Mouse (Mus musculus): ENCODE measurements around the gene Tctn1.

Tctn1 gene

DNA sequence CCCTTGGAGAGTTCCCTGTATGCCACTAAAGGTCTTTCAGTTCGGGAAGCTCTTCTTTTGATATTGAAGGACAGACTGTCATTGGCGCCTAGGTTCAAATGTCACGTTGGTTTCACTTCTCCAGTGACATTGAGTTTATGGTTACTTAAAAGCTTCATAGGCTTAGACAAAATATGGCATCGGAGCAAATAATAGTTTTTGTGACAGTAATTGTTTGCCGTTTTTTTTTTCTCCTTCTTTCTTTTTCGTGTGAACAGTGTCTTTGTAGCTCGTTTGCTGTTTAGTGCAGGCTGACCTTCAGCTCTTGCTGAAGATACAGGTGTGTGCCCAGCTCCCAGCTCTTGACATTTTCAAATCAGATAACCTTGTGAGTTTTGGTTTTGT, 21.5 kb upstream of the Tctn1 start:
- DNase-seq (ENCODE audit: low spot score in 2 of 2) = no peak

DNA sequence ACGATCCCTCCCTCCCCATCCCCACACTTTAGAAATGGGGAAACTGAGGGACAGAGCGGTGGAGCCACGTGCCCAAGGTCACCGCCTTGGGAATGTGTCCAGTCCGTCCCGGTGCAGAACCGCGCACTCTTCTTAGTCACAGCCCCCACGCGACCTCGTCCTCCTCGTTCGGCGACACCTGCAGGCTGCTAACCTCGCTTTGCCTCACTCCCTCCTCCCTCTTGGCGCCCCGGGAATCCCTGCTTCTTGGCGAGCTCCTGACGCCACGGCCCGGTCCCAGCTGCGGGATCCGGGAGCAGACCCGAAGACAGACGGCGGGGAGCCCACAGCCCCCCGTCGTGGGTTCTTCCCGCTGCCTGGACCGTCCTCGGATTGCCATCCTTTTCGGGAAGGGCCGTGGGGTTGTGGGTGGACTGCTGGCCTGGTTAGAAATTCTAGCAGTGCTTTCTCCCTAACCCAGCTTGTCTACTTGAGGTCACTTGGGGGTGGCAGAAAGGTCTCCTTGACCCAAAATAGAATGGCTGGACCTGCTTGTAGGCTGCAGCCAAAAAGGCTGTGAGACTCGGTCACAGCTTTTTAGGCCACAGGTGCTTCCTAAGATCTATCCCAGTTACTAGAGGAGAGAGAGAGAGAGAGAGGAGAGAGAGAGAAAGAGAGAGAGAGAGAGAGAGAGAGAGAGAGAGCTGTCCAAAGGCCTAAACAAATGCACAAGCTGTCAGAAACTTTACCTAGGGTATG, 20.9 kb upstream of the Tctn1 start:
- peak in 1 of 2 experiments; percentile 38 for DNase-seq (ENCODE audit: low spot score in 2 of 2)

DNA sequence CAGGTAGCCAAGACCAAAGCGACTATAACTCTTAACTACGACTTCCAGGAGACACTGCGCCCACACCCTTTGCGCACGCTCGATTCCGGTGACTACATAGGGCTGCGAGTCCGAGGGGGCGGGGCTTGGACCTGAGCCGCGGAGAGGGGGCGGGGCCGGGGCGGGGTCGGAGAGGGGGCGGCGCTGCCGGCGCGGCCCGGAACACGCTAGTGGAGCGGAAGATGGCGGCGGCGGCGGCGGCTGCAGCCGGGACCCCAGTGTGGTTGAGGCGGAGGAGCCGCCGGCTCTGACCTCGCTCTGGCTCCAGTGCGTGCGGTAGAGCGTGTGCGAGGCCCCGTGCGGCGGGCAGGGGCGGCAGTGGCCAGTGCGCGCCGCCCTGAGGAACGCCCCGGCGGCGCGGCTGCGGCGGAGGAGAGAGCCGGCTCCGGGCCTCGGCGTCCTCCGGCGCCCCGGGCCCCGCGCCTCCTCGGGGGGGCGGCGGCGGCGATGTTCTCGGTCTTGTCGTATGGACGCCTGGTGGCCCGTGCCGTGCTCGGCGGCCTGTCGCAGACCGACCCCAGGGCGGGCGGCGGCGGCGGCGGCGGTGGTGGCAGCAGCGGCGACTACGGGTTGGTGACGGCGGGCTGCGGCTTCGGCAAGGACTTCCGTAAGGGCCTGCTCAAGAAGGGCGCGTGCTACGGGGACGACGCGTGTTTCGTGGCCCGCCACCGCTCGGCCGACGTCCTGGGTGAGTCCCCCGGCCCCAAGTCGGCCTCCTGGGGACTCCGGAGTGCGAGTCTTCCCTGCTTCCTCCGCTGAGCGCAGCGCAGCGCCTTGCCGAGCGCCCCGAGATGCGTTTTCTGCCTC, 20.1 kb upstream of the Tctn1 start, which contains the start of gene Pptc7:
Pptc7 (plus strand) TSS at position 183 of the 846 bp plus-strand sequence.
- DNase-seq (ENCODE audit: low spot score in 2 of 2) = peak; percentile 77 to 78

DNA sequence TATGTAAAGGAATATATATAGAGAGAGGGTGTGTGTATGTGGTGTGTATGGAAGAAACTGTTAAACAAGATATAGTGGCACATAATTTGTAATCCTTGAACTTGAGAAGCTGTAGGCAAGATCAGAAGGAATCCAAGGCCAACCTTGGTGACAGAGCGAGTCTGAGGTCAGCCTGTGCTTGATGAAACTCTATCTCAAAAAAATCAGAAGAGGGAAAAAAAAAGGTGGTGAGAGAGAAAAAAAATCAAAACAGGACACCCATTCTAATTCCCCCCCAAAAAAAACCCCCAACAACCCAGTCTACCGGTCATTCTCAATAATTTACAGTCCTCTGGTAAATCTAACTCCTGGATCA, 19.5 kb upstream of the Tctn1 start:
- DNase-seq (ENCODE audit: low spot score in 2 of 2) = no peak

DNA sequence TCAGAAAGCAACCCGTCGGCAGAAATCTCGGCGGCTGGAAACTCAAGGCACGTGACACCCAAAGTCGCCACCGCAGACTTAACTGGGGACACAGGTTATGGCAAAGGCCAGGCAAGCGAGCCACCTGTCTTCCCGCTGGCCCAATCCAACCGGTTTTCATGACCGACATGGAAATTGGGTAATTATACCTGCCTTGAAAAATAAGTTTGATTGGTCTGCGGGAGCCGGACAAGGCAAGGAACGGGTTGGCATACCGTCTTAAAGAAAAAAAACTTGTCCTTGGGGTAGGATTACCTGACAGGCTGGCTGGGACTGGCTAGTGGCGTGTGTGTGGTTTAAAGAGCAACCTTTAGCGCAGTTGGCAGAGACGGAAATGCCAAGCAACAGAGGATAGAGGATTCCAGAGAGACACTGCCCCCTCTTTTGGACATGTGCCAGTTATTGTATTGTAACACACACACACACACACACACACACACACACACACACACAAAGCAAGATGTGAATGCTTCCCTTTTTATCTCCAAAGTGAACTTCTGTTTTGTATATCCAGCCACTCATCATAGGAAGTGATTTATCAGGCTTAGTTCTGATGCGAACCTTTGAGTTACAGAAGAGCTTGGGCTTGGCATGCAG, 16.7 kb upstream of the Tctn1 start:
- no peak for DNase-seq (ENCODE audit: low spot score in 2 of 2)

DNA sequence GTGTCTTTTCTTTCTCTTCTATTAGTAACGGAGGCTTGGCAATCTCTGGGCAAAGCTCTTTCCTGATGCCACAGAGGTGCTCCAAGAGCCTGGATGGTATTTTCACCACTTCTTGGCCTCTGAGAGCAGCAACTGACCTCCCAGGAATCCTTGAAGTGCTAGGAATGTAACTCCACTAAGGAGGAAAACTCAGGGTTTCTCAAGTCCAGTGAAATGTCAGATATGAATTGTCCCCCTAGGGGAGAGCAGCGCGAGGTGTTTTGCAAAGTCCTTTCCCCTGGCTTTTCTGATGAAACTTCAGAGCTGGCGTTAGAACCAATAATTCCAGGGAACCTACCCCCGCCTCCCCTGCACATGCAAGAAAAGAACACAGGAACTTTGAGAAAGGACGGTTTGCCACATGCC, 16.2 kb upstream of the Tctn1 start:
- DNase-seq (ENCODE audit: low spot score in 2 of 2) = no peak

DNA sequence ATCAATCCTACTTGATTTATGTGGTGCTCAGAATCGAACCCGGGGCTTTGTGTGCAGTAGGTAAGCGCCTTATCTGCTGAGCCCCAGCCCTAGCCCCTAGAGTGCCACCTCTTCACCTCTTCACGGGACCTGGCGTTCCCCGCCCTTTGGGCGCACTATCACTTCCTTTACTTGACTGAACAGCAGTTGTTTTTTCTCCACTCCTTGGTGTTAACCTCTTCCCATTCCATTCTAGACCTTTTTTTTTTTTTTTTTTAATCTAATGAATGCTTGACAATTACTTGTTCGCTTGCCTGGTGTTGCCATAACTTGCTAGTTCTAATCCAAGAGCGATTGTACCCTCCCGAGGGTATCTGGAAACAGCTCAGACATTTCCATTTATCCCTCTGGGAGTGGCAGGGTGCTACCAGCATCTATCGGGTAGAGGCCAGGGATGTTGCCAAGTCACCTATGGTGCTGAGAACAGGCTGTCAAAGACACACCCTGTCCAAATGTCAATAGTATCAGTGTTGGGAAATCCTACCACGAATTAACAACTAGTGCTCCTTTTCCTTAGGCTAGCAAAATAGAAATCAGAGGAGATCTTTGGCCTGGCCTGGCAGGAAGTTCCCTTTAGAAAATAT, 15.7 kb upstream of the Tctn1 start:
- DNase-seq (ENCODE audit: low spot score in 2 of 2) = no peak

DNA sequence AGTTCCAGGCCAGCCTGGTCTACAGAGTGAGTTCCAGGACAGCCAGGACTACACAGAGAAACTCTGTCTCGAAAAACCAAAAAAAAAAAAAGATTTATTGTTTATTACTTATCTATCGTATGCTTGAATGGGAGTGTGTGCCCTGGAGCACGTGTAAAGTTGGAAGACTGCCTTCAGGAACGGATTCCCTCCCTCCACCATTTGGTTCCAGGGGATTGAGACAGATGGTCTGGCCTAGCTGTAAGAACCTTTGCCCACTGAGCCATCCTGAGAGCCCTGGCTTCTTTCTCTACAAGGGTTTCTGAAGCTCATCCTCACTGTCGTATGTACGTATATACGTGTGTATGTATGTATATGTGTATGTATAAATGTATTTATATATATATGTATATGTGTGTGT, 14.7 kb upstream of the Tctn1 start:
- DNase-seq (ENCODE audit: low spot score in 2 of 2) = no peak

DNA sequence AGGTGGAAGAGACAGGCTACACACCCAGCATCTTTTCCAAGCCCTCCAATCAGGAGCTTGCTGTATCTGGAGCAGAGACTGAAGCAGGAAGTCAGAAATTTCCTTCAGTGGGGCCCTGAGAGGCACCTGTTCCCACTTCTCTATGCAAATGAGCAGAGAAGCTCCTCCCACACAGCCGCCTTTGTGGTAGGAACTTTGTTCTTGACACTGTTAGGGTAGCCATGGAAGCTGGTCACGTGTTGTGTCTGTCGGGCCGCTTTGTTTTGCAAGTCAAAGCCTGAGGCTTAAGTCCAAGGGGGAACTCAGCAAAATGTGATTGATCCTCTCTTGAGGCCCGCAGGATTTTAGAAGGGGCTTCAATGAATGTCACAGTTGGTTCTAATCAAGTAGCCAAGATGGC, 10.5 kb upstream of the Tctn1 start:
- DNase-seq (ENCODE audit: low spot score in 2 of 2) = no peak

DNA sequence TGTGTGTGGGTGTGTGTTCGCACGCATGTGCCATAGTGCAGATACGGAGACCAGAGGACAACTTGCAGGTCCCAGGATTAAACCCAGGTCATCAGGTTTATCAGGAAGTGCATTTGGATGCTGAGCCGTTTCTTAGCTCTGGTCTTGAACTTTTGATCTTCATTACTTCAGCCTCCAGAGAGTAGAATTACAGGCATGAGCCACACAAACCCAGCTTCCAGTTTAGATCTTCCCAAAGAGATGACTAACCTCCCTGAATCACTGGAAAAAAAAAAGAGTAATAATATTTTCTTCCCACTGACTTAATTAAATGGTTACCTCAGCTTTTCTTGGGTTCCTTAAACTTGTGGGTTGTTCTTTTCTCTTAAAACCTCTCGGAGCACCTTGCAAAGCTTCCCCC, 8.6 kb upstream of the Tctn1 start:
- DNase-seq (ENCODE audit: low spot score in 2 of 2) = no peak

DNA sequence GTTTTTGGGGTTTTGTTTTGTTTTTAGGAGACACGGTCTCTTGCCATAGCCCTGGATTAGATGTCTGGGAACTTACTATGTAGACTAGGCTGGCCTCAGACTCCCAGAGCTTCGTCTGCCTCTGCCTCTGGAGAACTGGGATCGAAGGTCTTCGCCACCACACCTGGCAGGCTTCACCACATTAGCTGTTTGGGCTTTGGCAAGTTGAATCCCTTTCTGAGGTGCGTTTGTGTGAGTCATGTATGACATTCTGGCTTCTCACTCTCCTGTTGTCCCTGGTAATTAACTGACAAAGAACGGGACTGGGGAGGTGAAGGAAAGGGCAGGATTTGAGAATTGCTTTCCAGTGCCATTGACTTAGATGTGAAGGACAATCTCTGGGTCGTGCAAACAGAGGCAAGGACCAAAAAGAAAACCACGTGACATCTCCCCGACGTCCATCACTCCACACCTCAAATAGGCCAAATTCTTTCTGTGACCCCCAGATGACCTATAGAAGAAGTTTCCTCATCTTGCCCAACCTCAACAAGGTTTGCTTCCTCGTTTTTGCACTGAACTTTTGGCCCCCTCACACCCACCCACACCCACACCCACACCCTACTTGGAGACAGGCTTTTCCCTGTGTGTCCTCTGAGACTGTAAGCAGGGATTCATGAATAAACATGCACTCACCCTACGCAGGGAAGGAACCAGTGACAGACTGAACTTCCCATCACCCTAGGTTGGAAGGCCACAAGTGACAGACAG, 4.8 kb upstream of the Tctn1 start:
- no peak for DNase-seq (ENCODE audit: low spot score in 2 of 2)

DNA sequence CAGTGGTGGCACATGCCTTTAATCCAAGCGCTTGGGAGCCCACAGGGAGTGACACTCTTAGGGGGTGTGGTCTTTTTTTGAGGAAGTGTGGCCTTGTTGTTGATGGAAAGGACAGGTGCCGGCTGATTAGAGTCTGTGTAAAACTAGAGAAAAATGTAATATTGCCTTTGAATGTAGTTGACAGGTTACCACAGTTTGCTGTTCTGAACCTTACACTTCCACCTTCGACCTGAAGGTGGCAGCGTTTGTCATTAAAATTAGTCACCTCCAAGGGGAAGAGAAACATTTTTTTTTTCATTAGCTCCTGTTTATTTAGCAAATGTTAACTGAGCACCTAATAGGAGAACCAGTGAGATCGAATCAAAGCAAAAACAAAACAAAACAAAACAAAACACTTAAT, 3.6 kb upstream of the Tctn1 start:
- DNase-seq (ENCODE audit: low spot score in 2 of 2) = peak in 1 of 2 experiments; percentile 73

DNA sequence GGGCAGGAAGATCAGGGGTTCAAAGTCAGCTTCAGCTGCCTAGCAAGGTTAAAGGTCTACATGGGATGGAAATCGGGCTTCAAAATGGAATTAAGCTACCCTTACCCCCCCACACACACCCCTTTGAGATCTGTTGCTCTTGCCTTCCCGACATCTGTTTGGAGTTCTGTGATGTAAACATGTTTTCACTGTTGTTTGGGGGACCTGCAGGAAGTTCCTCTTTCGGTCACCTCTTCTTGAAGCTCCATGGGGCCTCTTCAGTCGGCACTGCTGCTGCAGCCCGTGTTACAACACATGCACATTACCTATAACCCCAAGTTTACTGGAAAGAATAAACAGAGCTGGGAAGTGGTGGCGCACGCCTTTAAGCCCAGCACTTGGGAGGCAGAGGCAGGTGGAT, 2.9 kb upstream of the Tctn1 start:
- no peak for DNase-seq (ENCODE audit: low spot score in 2 of 2)

DNA sequence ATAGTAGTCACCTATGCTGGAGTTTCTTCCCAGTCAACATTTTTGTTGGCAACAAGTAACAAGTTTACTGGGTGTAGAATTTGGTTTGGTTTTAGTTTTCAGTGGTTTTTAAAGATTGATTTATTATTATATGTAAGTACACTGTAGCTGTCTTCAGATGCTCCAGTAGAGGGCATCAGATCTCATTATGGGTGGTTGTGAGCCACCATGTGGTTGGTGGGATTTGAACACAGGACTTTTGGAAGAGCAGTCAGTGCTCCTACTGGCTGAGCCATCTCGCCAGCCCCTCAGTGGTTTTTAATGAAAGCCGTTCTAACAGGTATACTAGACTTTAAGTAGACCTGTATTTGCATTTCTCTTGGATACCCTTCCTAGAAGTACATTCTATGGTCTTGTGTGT, 1.7 kb upstream of the Tctn1 start:
- DNase-seq (ENCODE audit: low spot score in 2 of 2) = no peak

DNA sequence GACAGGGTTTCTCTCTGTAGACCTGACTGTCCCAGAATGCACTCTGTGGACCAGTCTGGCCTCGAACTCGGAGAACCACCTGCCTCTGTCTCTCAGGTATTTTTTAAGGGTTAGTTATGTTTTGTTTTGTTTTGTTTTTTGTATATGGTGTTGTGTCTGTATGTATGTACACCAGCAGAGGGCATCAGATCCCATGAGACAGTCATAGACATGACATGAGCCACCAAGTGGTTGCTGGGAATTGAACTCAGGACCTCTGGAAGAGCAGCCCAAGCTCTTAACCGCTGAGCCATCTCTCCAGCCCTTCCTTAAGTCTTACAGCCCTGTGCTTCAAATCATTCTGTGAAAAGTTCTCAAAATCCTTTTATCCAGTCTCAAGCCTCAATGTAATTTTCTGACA, 927 bp upstream of the Tctn1 start:
- DNase-seq (ENCODE audit: low spot score in 2 of 2) = no peak

DNA sequence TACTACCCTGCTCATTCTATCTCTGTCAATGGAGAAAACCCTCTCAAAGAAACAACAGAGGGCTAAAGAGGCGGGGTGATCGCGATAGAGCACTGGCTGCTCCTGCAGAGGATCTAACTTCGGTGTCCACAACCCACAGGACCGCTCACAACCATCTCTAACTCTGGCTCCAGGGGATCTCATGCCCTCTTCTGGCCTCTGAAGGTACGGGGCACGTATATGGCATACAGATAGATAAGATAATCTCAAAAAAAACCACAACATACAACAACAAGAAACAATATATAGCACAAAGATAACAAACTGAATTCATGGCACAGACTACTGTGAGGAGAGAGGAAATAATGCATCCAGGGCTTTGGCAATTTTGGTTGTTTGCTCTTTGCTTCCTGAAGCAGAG, 2.2 kb downstream of the Tctn1 start:
- no peak for DNase-seq (ENCODE audit: low spot score in 2 of 2)

DNA sequence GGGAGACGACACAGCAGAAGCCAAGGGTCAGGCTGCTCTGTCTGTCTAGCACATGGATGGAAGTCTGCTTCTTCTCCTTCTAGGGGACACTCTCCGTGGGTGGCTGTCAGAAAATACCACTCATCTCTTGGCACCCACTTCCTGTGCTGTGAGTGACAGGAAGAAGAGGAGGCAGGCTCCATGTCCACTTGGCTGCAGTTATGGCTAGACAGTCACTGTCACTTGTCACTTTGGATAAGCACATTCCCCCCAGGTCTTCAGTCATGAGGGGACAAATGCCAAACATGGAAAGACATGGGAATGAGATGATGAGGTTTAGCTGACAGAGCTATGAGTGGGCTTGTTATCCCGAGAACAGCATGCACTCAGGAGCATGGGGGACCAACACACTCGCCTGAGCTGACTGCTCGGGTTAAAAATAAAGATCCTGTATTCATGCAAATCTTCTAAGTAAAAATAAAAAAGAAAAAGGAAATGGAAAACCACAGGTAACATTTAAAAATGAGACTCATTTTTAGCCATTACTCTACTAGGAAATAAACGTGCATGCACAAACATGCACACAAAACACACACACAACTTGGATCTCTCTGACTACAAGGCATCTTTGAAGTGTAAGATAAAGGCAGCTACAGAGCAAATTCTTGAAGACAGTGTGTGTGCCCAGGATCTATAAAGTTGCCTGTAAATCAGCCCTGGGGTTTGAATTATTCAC, 6.1 kb downstream of the Tctn1 start:
- DNase-seq (ENCODE audit: low spot score in 2 of 2) = no peak

DNA sequence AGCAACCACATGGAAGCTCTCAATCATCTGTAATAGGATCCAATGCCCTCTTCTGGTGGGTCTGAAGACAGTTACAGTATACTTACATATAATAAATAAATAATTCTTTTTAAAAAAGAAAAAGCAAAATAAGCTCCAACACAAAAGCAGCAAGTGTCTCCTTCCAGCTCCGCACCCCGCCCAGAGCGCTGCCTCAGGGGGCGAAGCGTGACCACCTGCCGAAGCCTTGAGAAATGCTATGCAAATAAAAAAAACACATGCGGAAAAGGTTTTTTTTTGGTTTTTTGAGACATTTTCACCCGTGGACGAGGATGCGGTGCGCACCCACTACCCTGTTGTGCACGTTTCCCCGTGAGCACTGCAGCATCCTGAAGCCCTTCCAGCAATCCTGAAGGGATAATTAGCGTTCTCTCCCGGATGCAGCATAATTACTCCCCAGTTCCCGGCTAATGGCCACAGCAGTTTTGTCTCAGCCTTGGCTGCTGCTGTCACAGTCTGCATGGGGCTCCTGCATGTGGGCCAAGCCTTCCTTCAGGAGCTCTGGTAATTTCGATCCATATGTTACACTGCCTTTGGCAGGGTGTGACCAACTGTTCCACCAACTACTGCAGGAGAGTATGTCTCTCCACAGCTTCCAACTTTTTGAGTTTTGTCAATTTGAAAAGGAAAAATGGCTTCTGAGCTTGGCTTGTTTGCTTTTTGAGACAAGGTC, 12.2 kb downstream of the Tctn1 start:
- DNase-seq (ENCODE audit: low spot score in 2 of 2) = no peak

DNA sequence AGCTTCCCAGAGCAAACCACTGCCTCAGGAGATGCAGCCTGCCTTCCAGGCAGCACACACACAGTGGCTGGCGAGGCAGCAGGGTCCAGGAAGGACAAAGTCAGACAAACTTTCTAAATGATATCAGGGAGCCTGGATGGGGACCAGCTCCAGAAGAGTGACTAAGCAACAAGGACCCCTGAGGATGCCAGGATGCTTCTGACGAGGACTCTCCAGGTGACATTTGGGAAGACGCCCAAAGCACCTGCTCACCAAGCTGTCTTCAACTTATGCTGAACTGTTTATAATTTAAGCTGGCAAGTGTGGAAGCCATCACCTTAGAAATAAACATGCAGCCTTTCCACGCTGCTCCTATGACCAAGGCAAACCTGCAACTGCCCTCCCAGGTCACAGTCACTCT, 15.0 kb downstream of the Tctn1 start:
- DNase-seq (ENCODE audit: low spot score in 2 of 2) = no peak

DNA sequence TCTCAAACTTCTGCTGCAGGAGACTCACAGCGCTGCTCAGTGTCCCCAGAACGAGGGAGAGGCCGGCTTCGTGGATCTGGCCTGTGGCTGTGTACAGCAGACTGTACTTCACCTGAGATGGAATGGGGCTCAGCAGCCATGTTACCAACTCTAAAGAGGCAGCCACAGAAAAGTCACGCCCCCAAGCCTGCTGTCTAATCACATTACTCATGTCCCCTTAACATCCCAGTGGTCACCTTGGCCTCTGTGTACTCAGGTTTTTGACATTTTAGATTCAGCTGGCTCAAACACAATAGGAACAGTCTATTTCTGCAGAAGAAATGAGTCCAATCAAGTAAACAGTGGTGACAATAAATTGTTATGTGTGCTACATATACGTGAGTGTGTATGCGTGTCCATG, 16.3 kb downstream of the Tctn1 start:
- DNase-seq (ENCODE audit: low spot score in 2 of 2) = no peak
